Mouse (Mus musculus) liver, embryonic 15.5 days (tissue): ENCODE measurements around the gene Wdr73. TPM values are rescaled to one million over a fixed set of nuclear protein-coding genes. Genes with fewer than 3 reads are reported as not detected.

ENCODE experiments used
- ATAC-seq: fragments of 200-750 bp; cut with Nextera tagmentation; 2 replicates; pipeline ENCODE4 v1.8.0; 2017; ENCODE audit warnings: moderate number of reproducible peaks, mild to moderate bottlenecking, moderate library complexity; ENCODE audit not compliant: insufficient read depth
- H3K27ac ChIP-seq: fragments of 300-500 bp; sonication (generic); replicated peaks from 2 replicates; pipeline ENCODE4 v1.5.1; 2015; ENCODE audit warnings: mild to moderate bottlenecking, inconsistent platforms
- H3K27me3 ChIP-seq: fragments of 300-500 bp; sonication (generic); 2 replicates; pipeline ENCODE4 v1.6.1; 2015; ENCODE audit warnings: mild to moderate bottlenecking, inconsistent platforms
- H3K36me3 ChIP-seq: fragments of 300-500 bp; sonication (generic); replicated peaks from 2 replicates; pipeline ENCODE4 v1.6.1; 2015; ENCODE audit warnings: moderate library complexity, mild to moderate bottlenecking, inconsistent platforms
- H3K4me1 ChIP-seq: fragments of 300-500 bp; sonication (generic); replicated peaks from 2 replicates; pipeline ENCODE4 v1.6.1; 2015; ENCODE audit warnings: inconsistent platforms
- H3K4me2 ChIP-seq: fragments of 300-500 bp; sonication (generic); 2 replicates; pipeline ENCODE4 v1.6.1; 2015; ENCODE audit warnings: moderate library complexity, mild to moderate bottlenecking, inconsistent platforms
- H3K4me3 ChIP-seq: fragments of 300-500 bp; sonication (generic); replicated peaks from 2 replicates; pipeline ENCODE4 v1.5.1; 2015; ENCODE audit warnings: mild to moderate bottlenecking, inconsistent platforms
- H3K9ac ChIP-seq: fragments of 300-500 bp; sonication (generic); 2 replicates; pipeline ENCODE4 v1.6.1; 2015; ENCODE audit warnings: moderate library complexity, mild to moderate bottlenecking, inconsistent platforms
- H3K9me3 ChIP-seq: fragments of 300-500 bp; sonication (generic); replicated peaks from 2 replicates; pipeline ENCODE4 v1.6.1; 2016; ENCODE audit warnings: inconsistent platforms
- WGBS: fragments of 180-500 bp; shearing (Covaris S2); methylation state at CpG from one replicate; pipeline ENCODE4 v1.1.7; 2015; ENCODE audit warnings: mixed read lengths; ENCODE audit not compliant: insufficient replicate concordance; 5-methylcytosine and 5-hydroxymethylcytosine counted together
- polyA plus RNA-seq: library from polyadenylated mRNA; unstranded; fragments of >200 nt; fragmentation: Nextera tagmentation; extraction: Ambion mirVana; gene quantifications from 2 replicates; pipeline ENCODE4 v1.2.1, GENCODE M21; 2015

Wdr73 gene
- polyA plus RNA-seq, 1 experiment from 2014 or later: 13.2 TPM

GRCm38 (mm10) chr7:80840937-80841336, 60.1 kb downstream of the Wdr73 start:
- no peak for ATAC-seq
- Histone ChIP-seq H3K9ac (no peak overlapping the region), H3K27ac (no peak overlapping the region), H3K9me3 (no peaks in the 10 kb centered on the region), H3K4me3 (no peak overlapping the region), H3K4me2 (no peak overlapping the region), H3K36me3 (no peaks in the 10 kb centered on the region), H3K4me1 (peaks cover 4% of the 10 kb centered on the region), H3K27me3 (no peaks in the 10 kb centered on the region)
- 46% methylated on average over 4 of the region's 4 CpGs for WGBS

Other genes with a start within 250 kb of the Wdr73 start
- 4.2 TPM in 2 replicates for gene Crtc3, start 212.4 kb downstream of the Wdr73 start, polyA plus RNA-seq
- 14.4 and 15.5 TPM in 2 replicates for gene Iqgap1, start 75.3 kb downstream of the Wdr73 start, polyA plus RNA-seq
- 0.26 and 0.45 TPM in 2 replicates for gene Zscan2, start 40.3 kb downstream of the Wdr73 start, polyA plus RNA-seq
- 0.93 and 1.3 TPM in 2 replicates for gene Nmb, start 3.8 kb upstream of the Wdr73 start, polyA plus RNA-seq
- gene Sec11a, start 46.5 kb upstream of the Wdr73 start, polyA plus RNA-seq: 96.7 and 103 TPM in 2 replicates
- gene Zfp592, start 92.4 kb upstream of the Wdr73 start, polyA plus RNA-seq: 5.5 and 6.8 TPM in 2 replicates
- 0.20 and 0.23 TPM in 2 replicates for gene Alpk3, start 156.3 kb upstream of the Wdr73 start, polyA plus RNA-seq
- 1.0 and 1.1 TPM in 2 replicates for gene Slc28a1, start 213.5 kb upstream of the Wdr73 start, polyA plus RNA-seq